Mouse (Mus musculus) erythroblast, adult 5-6 weeks (primary cell): ENCODE measurements around the gene Dnaja3. TPM values are rescaled to one million over a fixed set of nuclear protein-coding genes. Genes with fewer than 3 reads are reported as not detected.
"Not testable (repeated sequence)": the region's sequence is repeated elsewhere in the genome, so short reads cannot be mapped to it uniquely, and the experiment has no call there.

Source experiments
- ATAC-seq: replicated peaks from 2 replicates; pipeline ENCODE4 v1.8.0; 2016; ENCODE audit warnings: moderate number of reproducible peaks, mild to moderate bottlenecking, moderate TSS enrichment, inconsistent platforms; ENCODE audit not compliant: poor library complexity, low FRiP score, severe bottlenecking
- total RNA-seq, 2 experiments: library from RNA; stranded (forward) in 1 of 2; stranded (reverse) in 1 of 2; fragments of 150-400 nt in 1 of 2; fragments of 200-764, 138-1000 nt in 1 of 2; gene quantifications; 2 replicates each; pipeline versions ENCODE4 v1.2.3 to v1.2.4; 2015 to 2017; ENCODE audit warnings: low replicate concordance in 2 of 2

Gene Dnaja3
- total RNA-seq, 2 experiments from 2014 or later, result 4.8 to 9.5 TPM

DNA sequence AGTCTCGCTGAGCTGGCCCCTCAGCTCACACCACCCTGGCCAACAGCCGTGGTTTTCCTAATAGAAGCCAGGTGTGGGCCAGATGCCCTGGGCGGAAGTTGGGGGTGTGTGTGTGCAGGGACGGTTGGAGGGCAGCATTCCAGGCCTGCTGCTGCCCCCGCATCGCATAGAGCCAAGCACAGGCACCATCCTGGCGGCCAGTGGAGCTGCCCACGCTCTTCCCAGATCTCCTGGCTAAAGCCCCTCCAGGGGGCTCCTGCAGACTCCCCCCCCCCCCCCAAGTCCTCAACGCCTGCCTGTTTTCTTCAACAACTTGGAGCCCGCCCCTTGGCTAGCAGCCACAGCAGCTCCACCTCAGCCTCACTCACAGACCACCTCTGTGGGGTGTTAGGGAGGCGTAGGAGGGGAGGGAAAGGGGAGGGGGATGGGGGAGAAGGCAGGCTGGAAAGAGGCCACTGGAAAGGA is 19.0 kb downstream of the Dnaja3 start:
- no peak for ATAC-seq

DNA sequence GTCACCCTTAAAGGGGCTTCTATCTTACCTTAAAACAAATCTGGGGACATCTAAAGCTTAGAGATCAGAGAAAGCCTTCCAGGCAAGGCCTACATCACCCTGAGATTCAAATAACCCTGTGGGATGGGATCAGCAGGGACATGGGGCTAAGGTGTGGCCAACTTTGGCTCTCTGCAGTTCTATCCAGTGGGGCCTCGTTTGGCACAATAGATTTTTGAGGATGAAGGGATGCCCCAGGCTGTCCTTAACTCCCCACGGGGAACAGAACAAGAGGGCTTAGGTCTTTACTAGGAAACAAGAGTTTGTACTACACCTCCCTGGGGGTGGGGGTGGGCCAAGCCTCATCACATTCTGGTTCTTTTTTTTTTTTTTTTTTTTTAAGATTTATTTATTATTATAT is 19.5 kb downstream of the Dnaja3 start:
- no peak for ATAC-seq

DNA sequence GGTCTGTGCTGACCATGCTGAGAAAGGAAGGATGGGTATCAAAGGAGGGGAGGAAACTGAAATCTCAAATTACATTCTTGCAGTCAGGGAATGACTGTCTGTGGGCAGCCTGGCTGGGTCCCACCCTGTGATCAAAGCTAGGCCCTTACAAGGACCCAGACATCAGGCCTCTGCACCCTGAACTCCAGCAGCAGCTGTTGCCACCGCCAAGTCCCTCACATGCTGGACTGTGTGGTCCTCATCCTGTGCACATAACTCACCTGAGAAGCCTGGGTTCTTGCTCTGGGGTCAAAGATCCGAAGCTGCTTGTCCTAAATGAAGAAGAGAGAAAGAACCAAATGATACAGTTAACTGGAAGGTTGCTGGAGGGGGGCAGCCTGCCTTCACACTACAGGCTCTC is 21.8 kb downstream of the Dnaja3 start:
- no peak for ATAC-seq

DNA sequence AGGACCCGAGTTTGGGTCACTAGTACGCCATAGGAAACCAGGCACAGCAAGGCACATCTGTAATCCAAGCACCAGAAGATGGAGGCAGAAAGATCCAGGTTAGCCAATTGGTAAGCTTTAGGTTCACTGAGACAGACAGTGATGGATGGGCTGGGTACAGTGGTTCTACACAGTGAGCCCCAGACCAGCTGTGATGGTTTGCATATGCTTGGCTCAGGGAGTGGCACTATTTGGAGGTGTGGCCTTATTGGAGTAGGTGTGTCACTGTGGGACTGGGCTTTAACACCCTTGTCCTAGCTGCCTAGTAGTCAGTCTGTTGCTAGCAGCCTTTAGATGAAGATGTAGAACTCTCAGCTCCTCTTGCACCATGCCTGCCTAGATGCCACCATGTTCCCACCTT is 24.0 kb downstream of the Dnaja3 start:
- no peak for ATAC-seq

DNA sequence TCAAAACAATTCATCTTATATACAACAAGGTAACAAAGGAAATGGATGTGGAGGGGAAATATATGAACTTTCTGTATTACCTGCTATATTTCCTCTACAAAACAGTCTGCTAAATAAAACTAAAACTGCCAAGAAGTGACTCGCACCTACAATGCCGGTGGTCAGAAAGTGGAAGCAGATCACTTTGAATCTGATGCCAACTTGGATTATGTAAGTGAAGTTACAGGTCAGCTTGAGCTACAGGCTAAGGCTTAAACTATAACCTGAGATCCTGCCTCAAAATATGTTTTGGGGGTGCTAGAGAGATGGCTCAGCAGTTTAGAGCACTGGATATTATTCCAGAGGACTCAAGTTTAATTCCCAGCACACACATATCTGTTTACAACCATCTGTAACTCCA is 25.9 kb downstream of the Dnaja3 start:
- ATAC-seq, result no peak

DNA sequence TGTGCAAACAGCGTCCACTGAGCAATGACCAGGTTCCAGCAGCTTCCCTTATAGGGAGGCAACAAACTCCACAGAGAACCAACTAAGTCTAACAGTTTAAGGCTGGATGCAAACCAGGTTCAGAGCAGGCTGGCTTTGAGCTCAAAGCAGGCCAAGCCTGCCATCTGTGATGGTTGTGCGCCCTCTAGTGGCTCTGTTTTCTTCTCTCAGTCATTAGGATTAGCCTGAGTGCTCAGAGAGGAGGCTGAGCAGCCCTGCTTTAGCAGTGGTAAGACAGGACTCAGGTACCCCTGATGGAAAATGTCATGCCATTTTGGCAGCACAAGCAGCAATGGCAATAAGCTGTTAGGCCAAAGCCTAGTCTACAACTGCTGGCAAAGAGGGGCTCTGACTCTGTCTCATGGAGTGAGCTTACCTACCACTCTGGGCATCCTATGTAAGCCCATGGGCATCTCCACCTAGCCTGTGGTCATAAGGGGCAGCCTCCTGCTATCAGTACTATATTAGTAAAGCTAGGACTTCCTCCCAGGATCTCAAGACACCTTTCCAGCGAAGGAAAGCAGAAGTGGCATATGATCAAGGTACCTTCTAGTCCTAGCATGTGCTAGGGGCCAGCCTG is 27.5 kb downstream of the Dnaja3 start:
- peak; percentile 92 for ATAC-seq

DNA sequence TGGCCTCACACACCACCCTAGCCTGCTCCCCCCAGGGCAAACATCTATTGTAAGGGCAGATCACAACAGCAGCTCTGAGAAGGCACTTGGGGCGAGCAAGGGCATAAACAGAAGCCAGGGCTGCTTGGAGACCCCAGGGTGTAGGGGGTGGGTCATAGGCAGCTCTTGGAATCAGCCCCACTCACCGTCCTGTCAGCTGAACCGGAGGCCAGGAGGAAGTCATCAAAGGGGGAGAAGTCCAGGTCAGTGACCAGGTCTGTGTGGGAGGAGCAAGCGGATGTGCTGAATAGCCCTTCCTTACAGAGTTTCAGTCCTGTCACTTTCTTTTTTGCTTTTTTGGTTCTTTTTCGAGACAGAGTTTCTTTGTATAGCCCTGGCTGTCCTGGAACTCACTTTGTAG is 30.5 kb downstream of the Dnaja3 start:
- no peak for ATAC-seq

DNA sequence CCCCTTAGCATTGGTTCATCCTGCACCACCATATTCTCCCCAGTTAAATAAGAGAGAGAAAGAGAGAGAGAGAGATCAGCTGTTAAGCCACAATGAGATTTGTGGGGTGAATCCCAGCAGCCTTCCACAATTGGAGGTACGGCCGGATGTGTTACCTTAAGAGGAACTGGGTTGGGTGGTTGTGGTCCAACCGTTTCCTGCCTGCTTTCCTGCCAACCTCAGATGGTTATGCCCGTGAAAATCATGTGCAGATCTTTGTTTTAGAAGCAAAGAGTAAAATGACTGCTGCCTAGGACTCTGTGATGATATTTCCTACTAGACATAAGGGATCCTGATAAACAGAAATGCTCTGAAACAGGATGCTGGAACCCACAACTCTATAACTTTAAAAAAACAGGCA is 34.3 kb downstream of the Dnaja3 start:
- ATAC-seq, result no peak

DNA sequence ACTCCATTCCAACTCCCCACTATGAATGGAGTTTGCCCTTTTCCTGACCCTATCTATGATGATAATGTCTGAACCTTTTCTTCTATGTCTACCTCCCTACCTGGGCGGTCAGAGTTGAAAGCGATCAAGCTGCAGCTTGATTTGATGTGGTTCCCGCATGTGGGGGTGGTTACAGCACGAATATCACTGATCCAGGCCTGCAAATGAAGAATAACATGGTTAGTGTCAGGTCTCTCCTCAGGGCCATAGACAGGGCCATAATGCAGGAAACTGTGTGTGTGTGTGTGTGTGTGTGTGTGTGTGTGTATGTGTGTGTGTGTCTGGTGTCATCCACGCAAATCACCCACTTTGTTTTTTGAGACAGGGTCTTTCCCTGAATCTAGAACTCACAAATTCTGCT is 37.0 kb downstream of the Dnaja3 start:
- ATAC-seq, result no peak

DNA sequence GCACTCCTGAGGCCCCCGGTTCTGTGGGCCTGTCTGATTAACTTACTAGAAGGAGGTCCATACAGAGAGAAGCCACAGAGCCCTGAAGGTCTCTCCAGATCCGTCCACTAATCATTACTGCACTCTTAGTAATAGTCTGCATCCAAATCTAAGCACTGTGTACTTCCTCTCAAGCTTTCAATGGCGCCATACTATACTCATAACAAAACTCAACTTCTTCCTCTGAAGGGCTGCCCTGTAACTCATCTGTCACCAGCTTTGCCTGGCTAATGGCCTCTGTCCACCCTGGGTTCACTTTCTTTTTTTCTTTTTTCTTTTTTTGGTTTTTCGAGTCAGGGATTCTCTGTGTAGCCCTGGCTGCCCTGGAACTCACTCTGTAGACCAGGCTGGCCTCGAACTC is 38.3 kb downstream of the Dnaja3 start:
- no peak for ATAC-seq

DNA sequence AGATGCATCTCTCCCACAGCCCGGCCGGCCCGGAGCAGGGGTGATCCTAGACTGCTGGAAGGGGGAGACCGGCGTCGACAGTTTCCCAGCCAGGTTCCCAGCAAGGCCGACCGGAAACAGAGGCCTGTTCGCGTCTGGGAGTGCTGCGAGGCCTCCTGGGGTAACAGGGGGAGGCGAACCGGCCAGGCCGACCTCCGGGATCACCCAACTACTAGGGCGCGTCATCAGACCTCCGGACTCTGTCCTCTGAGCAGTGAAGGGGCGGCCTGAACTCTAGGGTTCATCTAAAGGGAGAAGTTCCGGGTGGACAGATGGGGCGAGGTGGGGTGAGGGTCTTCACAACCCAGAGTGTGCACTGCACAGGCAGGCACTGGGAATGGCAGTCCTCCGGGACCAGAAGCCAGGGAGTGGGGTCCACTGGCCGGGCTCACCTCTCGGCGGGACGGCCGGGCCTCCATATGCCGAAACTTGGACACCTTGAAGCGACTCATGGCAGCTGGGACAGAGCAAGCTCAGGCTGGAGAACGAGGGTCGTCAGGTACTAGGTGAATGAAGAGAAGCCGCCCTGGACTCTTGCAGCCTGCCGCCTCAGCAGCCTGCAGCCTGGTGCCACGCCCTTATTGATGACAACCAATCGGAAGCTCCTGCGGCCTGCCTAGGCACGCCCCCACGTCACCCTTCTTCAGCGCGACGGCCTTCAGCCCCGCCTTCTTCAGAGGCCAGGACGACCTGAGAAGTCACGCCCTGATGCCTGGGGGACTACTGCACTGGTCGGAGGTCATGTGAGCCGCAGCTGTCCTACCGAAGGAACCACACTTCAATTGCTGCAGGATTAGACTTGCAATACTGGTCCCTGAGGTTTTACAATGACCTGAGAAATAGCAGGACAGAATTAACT is 39.6 kb downstream of the Dnaja3 start, which contains the start of gene Coro7:
Gene Coro7 (minus strand): TSS at position 657 of the 898 bp plus-strand sequence.
- ATAC-seq, result peak; percentile 87

DNA sequence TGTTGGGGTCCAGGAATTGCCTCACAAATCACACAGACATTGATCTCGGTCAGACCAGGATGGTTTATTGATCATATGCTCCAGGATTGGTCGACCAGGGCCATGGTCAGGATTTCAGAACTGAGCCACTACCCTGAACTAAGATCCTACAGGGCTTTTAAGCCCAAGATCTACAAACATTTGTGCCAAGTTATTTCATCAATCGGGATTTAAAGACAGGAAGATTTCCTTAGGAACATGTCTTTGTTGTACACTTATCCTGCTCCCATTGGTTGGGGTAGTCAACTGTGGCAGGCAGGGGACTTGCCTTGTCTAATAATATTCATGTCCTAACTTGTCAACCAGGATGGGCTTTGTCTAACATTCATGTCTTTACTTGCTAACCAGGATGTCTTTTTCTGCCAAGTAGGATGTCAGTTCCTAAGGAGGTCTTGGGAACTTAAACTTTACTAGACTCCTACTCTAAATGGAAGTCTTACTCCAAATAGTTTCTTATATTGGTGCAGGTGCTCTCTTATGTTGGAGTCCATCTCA is 41.2 kb downstream of the Dnaja3 start:
- ATAC-seq, result not testable (repeated sequence)

DNA sequence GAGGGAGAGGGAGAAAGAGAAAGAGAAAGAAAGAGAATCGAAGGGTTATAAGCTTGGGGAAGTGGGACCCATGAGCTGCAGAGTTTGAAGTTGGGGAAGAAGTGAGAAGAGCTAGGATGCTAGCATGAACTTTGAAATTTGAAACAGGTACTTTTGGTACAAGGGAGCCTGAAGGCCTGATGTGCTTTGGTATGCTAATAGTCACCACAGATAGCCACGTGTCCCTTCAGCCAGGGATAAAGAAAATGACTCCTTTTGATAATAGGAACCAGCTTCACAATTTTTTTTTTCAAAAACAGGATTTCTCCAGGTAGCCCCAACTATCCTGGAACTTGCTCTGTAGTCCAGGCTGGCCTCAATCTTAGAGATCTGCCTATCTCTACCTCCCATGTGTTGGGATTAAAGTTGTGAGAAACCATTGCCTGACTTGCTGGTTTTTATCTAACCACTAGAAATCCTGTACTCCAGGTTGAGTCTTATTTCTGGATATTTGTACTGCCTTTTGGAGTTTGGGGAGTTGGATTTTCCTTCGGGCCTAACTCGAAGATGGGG is 42.9 kb downstream of the Dnaja3 start:
- ATAC-seq, result no peak

DNA sequence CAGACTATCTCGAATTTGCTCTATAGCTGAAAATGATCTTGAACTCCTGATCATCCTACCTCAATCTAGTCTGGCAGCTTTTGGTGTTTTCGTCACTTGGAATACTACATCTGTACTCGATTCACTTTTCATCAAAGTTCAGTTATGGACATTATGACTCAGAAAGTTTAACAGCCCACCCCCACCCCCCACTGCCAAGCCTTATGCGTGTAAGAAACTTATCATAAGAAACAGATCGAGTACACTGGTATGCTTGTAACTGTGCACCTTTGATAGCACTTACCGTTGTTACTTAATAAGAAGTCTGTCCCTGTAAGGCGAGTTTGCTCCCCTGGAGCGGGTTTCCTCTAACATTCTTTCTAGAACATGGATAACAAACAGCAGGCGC is 43.4 kb downstream of the Dnaja3 start:
- ATAC-seq, result no peak

DNA sequence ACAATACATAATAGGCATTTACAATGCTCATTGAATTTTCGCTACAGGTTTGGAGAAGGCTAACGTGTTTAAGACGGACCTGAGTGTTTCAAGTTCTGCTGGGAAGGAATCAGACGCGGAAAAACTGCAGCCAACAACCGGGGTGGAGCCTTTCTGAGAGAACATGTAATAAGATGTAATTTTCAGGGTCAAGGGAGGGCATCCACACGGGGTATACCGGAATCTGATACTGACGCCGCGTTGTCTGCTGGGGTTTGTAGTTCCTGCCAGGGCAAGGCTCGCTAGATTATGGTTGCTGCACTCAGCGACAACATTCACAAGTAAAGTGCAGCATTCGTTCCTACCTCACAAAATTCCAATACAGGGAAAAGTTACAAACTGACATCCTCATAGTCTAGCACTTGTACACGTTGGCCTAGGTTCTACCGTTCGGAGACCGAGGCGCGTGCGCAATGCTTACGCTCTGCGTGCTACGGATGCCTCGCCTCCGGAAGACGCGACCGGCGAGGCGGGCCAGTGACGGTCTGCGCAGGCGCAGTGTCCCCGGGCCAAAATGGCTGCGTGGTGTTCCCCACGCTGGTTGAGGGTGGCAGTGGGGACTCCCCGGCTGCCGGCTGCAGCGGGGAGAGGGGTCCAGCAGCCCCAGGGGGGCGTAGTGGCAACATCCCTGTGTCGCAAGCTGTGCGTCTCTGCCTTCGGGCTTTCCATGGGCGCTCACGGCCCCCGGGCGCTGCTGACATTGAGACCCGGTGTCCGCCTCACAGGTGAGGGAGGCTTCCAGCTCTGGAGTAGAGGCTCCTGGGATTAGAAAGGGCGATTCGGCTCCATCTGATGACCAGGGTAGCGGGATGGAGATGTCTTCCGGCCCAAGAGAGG is 44.0 kb downstream of the Dnaja3 start:
- peak; percentile 86 for ATAC-seq

DNA sequence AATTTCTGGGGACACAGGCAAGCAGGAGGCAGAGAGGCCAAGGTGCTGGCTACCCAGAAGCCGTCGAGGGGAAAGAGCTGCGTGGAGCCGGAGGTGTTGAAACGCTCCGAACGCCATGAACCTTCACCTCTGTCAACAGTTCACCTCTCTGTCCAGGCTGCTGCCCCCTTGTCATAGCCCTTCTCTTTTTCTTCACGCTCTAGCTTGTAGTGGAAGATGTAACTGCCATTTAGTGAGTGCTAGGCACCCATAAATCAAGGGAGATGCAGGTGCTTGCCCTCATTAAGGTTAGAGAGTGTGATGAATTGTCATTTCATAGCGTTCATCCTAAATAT is 44.6 kb downstream of the Dnaja3 start:
- ATAC-seq, result no peak

DNA sequence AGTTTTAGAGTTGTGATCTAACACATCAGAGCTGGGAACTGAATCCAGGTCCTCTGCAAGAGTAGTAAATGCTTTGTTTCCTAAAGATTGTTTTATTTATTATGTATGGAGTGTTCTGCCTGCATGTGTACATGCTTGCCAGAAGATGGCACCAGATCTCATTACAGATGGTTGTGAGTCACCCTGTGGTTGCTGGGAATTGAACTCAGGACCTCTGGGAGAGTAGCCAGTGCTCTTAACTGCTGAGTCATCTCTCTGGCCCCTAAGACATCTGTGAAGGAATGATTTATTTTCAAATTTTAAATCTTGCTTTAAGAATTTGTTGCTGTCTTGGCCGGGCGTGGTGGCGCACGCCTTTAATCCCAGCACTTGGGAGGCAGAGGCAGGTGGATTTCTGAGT is 49.6 kb downstream of the Dnaja3 start:
- ATAC-seq, result not testable (repeated sequence)

DNA sequence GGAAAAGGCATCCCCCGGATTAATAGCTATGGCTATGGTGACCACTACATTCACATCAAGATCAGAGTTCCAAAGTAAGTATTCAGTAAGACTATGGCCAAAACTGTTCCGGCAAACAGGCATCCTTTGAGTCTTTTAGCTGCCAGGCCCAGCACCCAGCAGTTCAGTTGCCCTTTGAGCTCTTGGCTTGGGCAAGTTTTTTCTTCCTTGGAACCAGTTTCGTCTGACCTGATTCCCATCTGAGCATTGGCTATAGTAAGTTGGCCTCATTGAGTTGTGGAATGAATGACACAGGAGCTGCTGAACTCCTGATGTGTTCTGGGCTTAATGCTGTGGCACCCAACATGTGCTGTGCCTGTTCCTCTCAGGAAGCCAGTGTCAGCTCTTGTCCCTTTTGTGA is 61.4 kb downstream of the Dnaja3 start:
- no peak for ATAC-seq

DNA sequence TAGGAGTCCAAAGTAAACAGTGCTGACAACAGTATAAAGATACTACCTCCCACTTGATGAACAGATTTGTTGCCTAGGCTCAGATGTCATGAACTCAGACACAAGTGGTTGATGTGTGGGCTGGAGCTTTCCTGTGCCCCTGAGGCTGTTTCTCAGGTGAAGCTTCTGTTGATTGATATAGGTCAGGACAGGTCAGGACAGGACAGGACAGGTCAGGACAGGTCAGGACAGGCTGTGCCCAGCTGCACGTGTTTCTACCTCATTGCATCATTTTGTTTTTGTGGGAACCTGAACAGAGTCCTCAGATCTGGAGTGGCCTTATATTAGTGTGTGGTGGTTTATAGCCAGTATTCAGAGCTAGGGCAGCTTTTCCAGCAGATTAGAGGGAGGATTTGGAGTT is 62.9 kb downstream of the Dnaja3 start:
- ATAC-seq, result no peak

DNA sequence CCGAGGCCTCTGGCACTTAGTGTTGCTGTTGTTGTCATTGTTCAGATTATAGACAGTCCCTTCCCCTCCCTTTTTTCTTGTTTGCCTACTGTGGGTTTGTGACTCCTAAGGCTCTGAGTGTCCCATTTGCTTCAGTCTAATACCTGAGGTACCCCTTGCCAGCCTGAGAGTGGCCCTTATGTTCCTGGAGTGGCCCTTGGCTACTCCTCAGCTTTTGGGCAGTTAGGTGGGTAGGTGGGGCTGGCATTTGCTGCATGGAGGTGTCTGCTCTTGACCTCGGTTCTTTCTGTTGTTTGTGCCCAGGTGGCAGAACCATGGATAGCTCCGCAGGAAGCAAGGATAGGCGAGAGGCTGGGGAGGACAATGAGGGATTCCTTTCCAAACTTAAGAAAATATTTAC is 65.8 kb downstream of the Dnaja3 start:
- no peak for ATAC-seq
